Mouse (Mus musculus) NIH3T3 (cell line): ENCODE measurements around the gene Kmo.

Experiments
- DNase-seq: peaks from one replicate; pipeline ENCODE4 v3.0.0-alpha.2; 2012; ENCODE audit warnings: low read depth

Gene Kmo

GRCm38 (mm10) chr1:175693429-175693960 is 73.3 kb downstream of the Kmo start:
- DNase-seq, result no peak

- no peak for DNase-seq
These were observed 78.1 kb downstream of the Kmo start, which contains the start of gene Wdr64 for GRCm38 (mm10) chr1:175698293-175698692. Wdr64 (plus strand) TSS chr1:175698593.

- DNase-seq, result no peak
These were observed 79.2 kb downstream of the Kmo start for GRCm38 (mm10) chr1:175699375-175699774.

GRCm38 (mm10) chr1:175699796-175700195 is 79.6 kb downstream of the Kmo start:
- DNase-seq, result no peak

GRCm38 (mm10) chr1:175701145-175701544 is 81.0 kb downstream of the Kmo start:
- no peak for DNase-seq

GRCm38 (mm10) chr1:175707599-175707998 is 87.4 kb downstream of the Kmo start:
- DNase-seq, result no peak

GRCm38 (mm10) chr1:175708013-175708412 is 87.8 kb downstream of the Kmo start:
- peak; percentile 11 for DNase-seq
